In the genomic region with DNA sequence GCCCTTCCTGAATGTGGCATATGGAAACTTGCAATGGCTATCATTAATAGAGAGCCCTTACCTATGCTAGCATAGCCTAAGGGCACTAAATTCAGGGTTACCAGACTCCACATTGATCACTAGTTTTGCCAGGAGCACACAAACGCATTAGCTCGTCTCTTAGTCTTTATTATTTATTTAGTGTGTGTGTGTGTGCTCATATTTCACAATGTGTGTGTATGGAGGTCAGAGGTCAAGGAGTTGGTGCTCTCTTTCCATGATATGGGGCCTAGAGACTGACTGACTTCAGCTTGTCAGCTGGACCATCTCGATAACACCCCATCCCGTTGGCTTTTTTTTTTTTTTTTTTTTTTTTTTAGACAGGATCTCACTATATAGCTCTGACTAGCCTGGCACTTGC, we compare ENCODE assay signal across 23 mouse cellular contexts. TPM values are rescaled to one million over a fixed set of nuclear protein-coding genes. Genes with fewer than 3 reads are reported as not detected.
DNase-seq lines count a peak whose midpoint lies in the region; ATAC-seq and TF ChIP-seq lines count a peak whose summit lies in the region.
"Had no signal": no experiment of that assay in that cellular context is flagged by ENCODE, and none has a peak within 500 bp of the region (broad histone marks: within the 10 kb centered on the region; RNA-seq: fewer than 3 reads in every experiment).

No protein-coding gene starts in this region.

- no peak for TF ChIP-seq RAD21 in CH12.LX (IDR thresholded peaks at IDR 0.05; ENCODE audit: low read depth, low read length)

- H3K4me3 ChIP-seq in liver, embryonic 12.5 days, result no peak overlapping the region
- H3K4me3 ChIP-seq in CH12.LX (replicated peaks in 1 of 3; ENCODE audit: low read depth in 2 of 3, low read length in 2 of 3, poor library complexity in 1 of 3), result no peak overlapping the region
- H3K4me3 ChIP-seq in liver, embryonic 15.5 days (replicated peaks), result no peak overlapping the region
- H3K4me3 ChIP-seq in hindbrain, embryonic 10.5 days, result no peak overlapping the region
- H3K4me3 ChIP-seq: embryonic facial prominence, embryonic 12.5 days; embryonic facial prominence, embryonic 15.5 days; gastrocnemius, adult 2 months had no signal

- no peak for TF ChIP-seq EP300 in CH12.LX (IDR thresholded peaks at IDR 0.05; ENCODE audit: low read length)

- no peak overlapping the region for H3K9ac ChIP-seq in liver, embryonic 12.5 days
- no peak overlapping the region for H3K9ac ChIP-seq in CH12.LX (ENCODE audit: insufficient read depth, low read depth)
- no peak overlapping the region for H3K9ac ChIP-seq in liver, embryonic 15.5 days
- H3K9ac ChIP-seq: embryonic facial prominence, embryonic 12.5 days; embryonic facial prominence, embryonic 15.5 days; forebrain, postnatal 0 days; hindbrain, embryonic 13.5 days had no signal

- ATAC-seq in liver, embryonic 12.5 days, result no peak
- no peak for ATAC-seq in liver, embryonic 15.5 days (ENCODE audit: insufficient read depth)
- ATAC-seq: forebrain, embryonic 14.5 days; forebrain, postnatal 0 days; hindbrain, embryonic 16.5 days had no signal

- DNase-seq in liver, result no peak
- DNase-seq in CH12.LX (ENCODE audit: extremely low read depth), result no peak
- DNase-seq in hindbrain, embryonic 10.5 days (ENCODE audit: low spot score), result no peak
- DNase-seq in right cerebral cortex, postnatal 4 days, result no peak
- DNase-seq: adrenal gland, adult 2 months; adrenal gland, postnatal 14 days; B cell, adult 2 months; cerebellum, adult 11 months; cerebellum, adult 2 months; cerebellum, adult 9-11 months; cerebellum, postnatal 25 days; forebrain, postnatal 0 days; gastrocnemius, adult 2 months; gastrocnemius, postnatal 14 days; heart, adult 11 months had no signal

- H3K36me3 ChIP-seq in liver, embryonic 12.5 days, result peaks cover 42% of the 10 kb centered on the region
- peaks cover 31 to 41% of the 10 kb centered on the region in 2 experiments for H3K36me3 ChIP-seq in CH12.LX (replicated peaks in 1 of 2; ENCODE audit: control insufficient read depth in 1 of 2, insufficient read depth in 1 of 2, low read length in 1 of 2)
- H3K36me3 ChIP-seq in liver, embryonic 15.5 days (replicated peaks), result peaks cover 39% of the 10 kb centered on the region
- peaks cover 40% of the 10 kb centered on the region for H3K36me3 ChIP-seq in hindbrain, embryonic 10.5 days

- peak overlapping the region; percentile 45; the same call in 1 of the 2 replicates for H3K27ac ChIP-seq in liver, embryonic 12.5 days
- no peak overlapping the region for H3K27ac ChIP-seq in CH12.LX (ENCODE audit: insufficient read depth, low read depth)
- H3K27ac ChIP-seq in liver, embryonic 15.5 days (replicated peaks), result peak overlapping the region; percentile 42; the same call in 1 of the 2 replicates
- no peak overlapping the region for H3K27ac ChIP-seq in hindbrain, embryonic 10.5 days
- H3K27ac ChIP-seq: embryonic facial prominence, embryonic 12.5 days; embryonic facial prominence, embryonic 15.5 days; gastrocnemius, adult 2 months; hindbrain, embryonic 13.5 days had no signal

- peaks cover 61% of the 10 kb centered on the region for H3K4me1 ChIP-seq in liver, embryonic 12.5 days
- H3K4me1 ChIP-seq in CH12.LX (ENCODE audit: control insufficient read depth in 1 of 2, insufficient read depth in 2 of 2), result peaks cover 0 to 29% of the 10 kb centered on the region in 2 experiments; a peak in 2 of 4 replicates
- H3K4me1 ChIP-seq in liver, embryonic 15.5 days (replicated peaks), result peaks cover 56% of the 10 kb centered on the region
- H3K4me1 ChIP-seq in hindbrain, embryonic 10.5 days (replicated peaks), result peaks cover 21% of the 10 kb centered on the region

- H3K79me2 ChIP-seq in CH12.LX (replicated peaks; ENCODE audit: control insufficient read depth, extremely low read depth, insufficient read depth, poor library complexity, severe bottlenecking), result peaks cover 37% of the 10 kb centered on the region

- no peak overlapping the region for H3K4me2 ChIP-seq in liver, embryonic 12.5 days
- H3K4me2 ChIP-seq in CH12.LX (ENCODE audit: insufficient read depth, low read depth, poor library complexity, severe bottlenecking), result no peak overlapping the region
- no peak overlapping the region for H3K4me2 ChIP-seq in liver, embryonic 15.5 days
- H3K4me2 ChIP-seq: embryonic facial prominence, embryonic 12.5 days; embryonic facial prominence, embryonic 15.5 days; heart, embryonic 11.5 days had no signal

- in situ Hi-C loops in CH12.LX (cut with MboI; ENCODE audit: low pct_ligation_motif_present, low pct_unique_long_range_greater_than_20kb, low sequenced_read_pairs), result no loop called here

- WGBS in liver, embryonic 12.5 days (ENCODE audit: insufficient replicate concordance), result 53% methylated on average over 4 of the region's 4 CpGs
- WGBS in liver, embryonic 15.5 days (ENCODE audit: insufficient replicate concordance), result 53% methylated on average over 4 of the region's 4 CpGs
- 86% methylated on average over 4 of the region's 4 CpGs for WGBS in hindbrain, embryonic 10.5 days

- H3K9me3 ChIP-seq in liver, embryonic 12.5 days (replicated peaks), result peaks cover 8% of the 10 kb centered on the region; the same call in 1 of the 2 replicates
- peaks cover 12% of the 10 kb centered on the region for H3K9me3 ChIP-seq in CH12.LX (replicated peaks; ENCODE audit: low read length)
- H3K9me3 ChIP-seq in liver, embryonic 15.5 days (replicated peaks), result 0 out of 2 replicates have a peak, but pooled peaks cover 3% of the 10 kb centered on the region
- peaks cover 7% of the 10 kb centered on the region; the same call in 1 of the 2 replicates for H3K9me3 ChIP-seq in hindbrain, embryonic 10.5 days
- H3K9me3 ChIP-seq: embryonic facial prominence, embryonic 12.5 days; embryonic facial prominence, embryonic 15.5 days; hindbrain, embryonic 13.5 days had no signal

- no peaks in the 10 kb centered on the region for H3K27me3 ChIP-seq in liver, embryonic 12.5 days (replicated peaks)
- no peaks in the 10 kb centered on the region for H3K27me3 ChIP-seq in CH12.LX (replicated peaks)
- no peaks in the 10 kb centered on the region for H3K27me3 ChIP-seq in liver, embryonic 15.5 days
- no peaks in the 10 kb centered on the region for H3K27me3 ChIP-seq in hindbrain, embryonic 10.5 days (ENCODE audit: insufficient read depth, poor library complexity, severe bottlenecking)
- H3K27me3 ChIP-seq: embryonic facial prominence, embryonic 12.5 days; embryonic facial prominence, embryonic 15.5 days; hindbrain, embryonic 13.5 days had no signal

- TF ChIP-seq POLR2A in CH12.LX (IDR thresholded peaks at IDR 0.05; ENCODE audit: low read depth, low read length), result no peak

- TF ChIP-seq CTCF in CH12.LX (conservative IDR thresholded peaks at IDR 0.05 in 1 of 2, IDR thresholded peaks at IDR 0.05 in 1 of 2; ENCODE audit: low read depth in 2 of 2, low read length in 2 of 2), result no peak

- dilution Hi-C loops in CH12.LX (cut with MboI; ENCODE audit: extremely low pct_ligation_motif_present, extremely low pct_unique_long_range_greater_than_20kb, low sequenced_read_pairs), result no loop called here

TF ChIP-seq in CH12.LX, 34 proteins besides CTCF, POLR2A, EP300 and RAD21:
- TF ChIP-seq ZMIZ1 (IDR thresholded peaks at IDR 0.05; ENCODE audit: low read depth, low read length) (no peak), MYC (IDR thresholded peaks at IDR 0.05; ENCODE audit: low read depth, low read length) (no peak), ZNF384 (IDR thresholded peaks at IDR 0.05; ENCODE audit: low read depth, low read length) (peak; percentile 63), TCF12 (IDR thresholded peaks at IDR 0.05; ENCODE audit: low read depth, low read length) (no peak)
TF ChIP-seq in CH12.LX: peak in this region for 1.

RNA-seq across cellular contexts. Expression of gene Gemin5, which starts 1.3 kb away (rescaled TPM):
- 25.4 and 26.0 TPM in 2 replicates for polyA plus RNA-seq in liver, embryonic 12.5 days (2016; fragmentation: Nextera tagmentation; extraction: Ambion mirVana)
- 88.6 and 101 TPM in 2 replicates for total RNA-seq in CH12.LX (2012; rRNA removed)
- total RNA-seq in CH12.LX (2014; rRNA removed), result 63.7 and 66.7 TPM in 2 replicates
- 81.7 and 89.6 TPM in 2 replicates for polyA plus RNA-seq in CH12.LX (2012; ENCODE audit: insufficient read length, low read depth)
- 9.3 and 9.8 TPM in 2 replicates for polyA plus RNA-seq in liver, embryonic 15.5 days (2015; fragmentation: Nextera tagmentation; extraction: Ambion mirVana)
- polyA plus RNA-seq in hindbrain, embryonic 10.5 days (2016; fragmentation: Nextera tagmentation; extraction: Ambion mirVana), result 27.0 and 31.8 TPM in 2 replicates

RNA-seq across cellular contexts. Expression of gene Mrpl22, which starts 1.8 kb away (rescaled TPM):
- 129 and 137 TPM in 2 replicates for polyA plus RNA-seq in liver, embryonic 12.5 days (2016; fragmentation: Nextera tagmentation; extraction: Ambion mirVana)
- total RNA-seq in CH12.LX (2012; rRNA removed) (89.1 and 112 TPM in 2 replicates), CH12.LX (2014; rRNA removed) (115 and 124 TPM in 2 replicates)
- 110 and 133 TPM in 2 replicates for polyA plus RNA-seq in CH12.LX (2012; ENCODE audit: insufficient read length, low read depth)
- polyA plus RNA-seq in liver, embryonic 15.5 days (2015; fragmentation: Nextera tagmentation; extraction: Ambion mirVana), result 79.1 and 90.7 TPM in 2 replicates
- 140 TPM in 2 replicates for polyA plus RNA-seq in hindbrain, embryonic 10.5 days (2016; fragmentation: Nextera tagmentation; extraction: Ambion mirVana)

RNA-seq across cellular contexts. Expression of gene Igtp, which starts 29.7 kb away (rescaled TPM):
- 6.3 and 6.4 TPM in 2 replicates for polyA plus RNA-seq in liver, embryonic 12.5 days (2016; fragmentation: Nextera tagmentation; extraction: Ambion mirVana)
- total RNA-seq in CH12.LX (2012; rRNA removed), result 115 and 143 TPM in 2 replicates
- total RNA-seq in CH12.LX (2014; rRNA removed), result 107 and 108 TPM in 2 replicates
- polyA plus RNA-seq in CH12.LX (2012; ENCODE audit: insufficient read length, low read depth), result 66.1 and 70.3 TPM in 2 replicates
- 9.9 and 11.2 TPM in 2 replicates for polyA plus RNA-seq in liver, embryonic 15.5 days (2015; fragmentation: Nextera tagmentation; extraction: Ambion mirVana)
- 1.6 and 2.5 TPM in 2 replicates for polyA plus RNA-seq in hindbrain, embryonic 10.5 days (2016; fragmentation: Nextera tagmentation; extraction: Ambion mirVana)

RNA-seq across cellular contexts. Expression of gene Irgm2, which starts 29.8 kb away (rescaled TPM):
- polyA plus RNA-seq in liver, embryonic 12.5 days (2016; fragmentation: Nextera tagmentation; extraction: Ambion mirVana), result 2.9 and 3.0 TPM in 2 replicates
- total RNA-seq in CH12.LX (2012; rRNA removed) (4.3 and 4.7 TPM in 2 replicates), CH12.LX (2014; rRNA removed) (3.8 and 4.3 TPM in 2 replicates)
- 4.7 and 5.2 TPM in 2 replicates for polyA plus RNA-seq in CH12.LX (2012; ENCODE audit: insufficient read length, low read depth)
- polyA plus RNA-seq in liver, embryonic 15.5 days (2015; fragmentation: Nextera tagmentation; extraction: Ambion mirVana), result 6.1 and 6.3 TPM in 2 replicates
- polyA plus RNA-seq in hindbrain, embryonic 10.5 days (2016; fragmentation: Nextera tagmentation; extraction: Ambion mirVana), result 0.44 and 0.55 TPM in 2 replicates

Comparison
In these comparisons a context has a peak if more than half of its experiments do, and no peak if none do; other contexts are left out.
1. H3K27ac ChIP-seq: peak in liver, embryonic 12.5 days (single experiment) and liver, embryonic 15.5 days (single experiment); none in CH12.LX (single experiment) and hindbrain, embryonic 10.5 days (single experiment).